Mouse (Mus musculus): ENCODE measurements around the gene Apba1. TPM values are rescaled to one million over a fixed set of nuclear protein-coding genes. Genes with fewer than 3 reads are reported as not detected.

Apba1 gene
- polyA plus RNA-seq (2015; fragmentation: Nextera tagmentation; extraction: Ambion mirVana), result 1.3 and 1.4 TPM in 2 replicates

DNA sequence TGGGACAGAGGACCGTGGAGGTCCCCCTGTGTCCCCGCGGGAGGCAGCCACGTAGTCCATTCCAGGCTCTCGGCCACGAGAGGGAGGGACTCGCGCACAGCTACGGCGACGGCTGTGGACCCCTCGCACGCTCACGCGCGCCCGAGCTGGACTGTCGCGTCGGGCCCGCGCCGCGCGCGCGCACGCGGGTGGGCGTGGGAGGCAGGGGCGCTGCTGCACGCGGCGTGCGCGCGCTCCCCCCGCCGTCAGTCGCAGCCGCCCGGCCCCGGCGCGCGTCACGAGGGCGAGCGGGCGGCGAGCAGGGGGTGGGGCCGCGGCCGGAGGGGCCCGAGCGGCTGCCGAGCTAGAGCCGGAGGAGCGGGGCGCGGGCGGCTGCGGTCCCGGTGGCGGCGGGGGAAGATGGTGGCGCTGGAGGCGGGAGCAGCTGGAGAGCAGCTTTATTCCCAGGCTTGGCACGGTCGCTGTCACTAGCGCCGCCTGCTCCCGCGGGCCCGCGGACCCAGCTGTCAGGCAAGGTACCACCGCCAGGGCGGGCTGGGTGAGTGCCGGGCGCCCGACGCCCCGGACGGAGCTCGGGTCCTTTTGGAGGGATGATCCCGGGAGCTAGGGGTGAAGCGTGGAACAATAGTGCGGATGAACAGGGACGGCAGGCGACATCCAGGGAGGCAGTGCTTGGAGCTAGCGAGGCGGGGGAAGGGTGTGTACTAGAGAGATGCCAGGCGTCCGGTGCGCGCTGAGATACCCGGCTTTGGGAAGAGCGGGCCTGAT, at the start of gene Apba1:
Gene Apba1, plus strand, starts transcription at position 334 of the 768 bp plus-strand sequence.
- WGBS, result 1% methylated on average over 90 of the region's 98 CpGs
- H3K9me3 ChIP-seq (replicated peaks; ENCODE audit: low read length), result no peaks in the 10 kb centered on the region
- peak within 1 kb of the TSS; percentile 91 for H3K4me2 ChIP-seq (ENCODE audit: low read length)
- H3K4me3 ChIP-seq (replicated peaks; ENCODE audit: low read depth, low read length), result peak within 1 kb of the TSS; percentile 76
- no peaks in the 10 kb centered on the region for H3K4me1 ChIP-seq (replicated peaks; ENCODE audit: insufficient read depth, low read length)
- H3K27me3 ChIP-seq (ENCODE audit: insufficient read depth, low read length), result no peaks in the 10 kb centered on the region
- no peaks in the 10 kb centered on the region for H3K36me3 ChIP-seq (ENCODE audit: insufficient read depth, low read length)
- peak within 1 kb of the TSS; percentile 72 for H3K9ac ChIP-seq (ENCODE audit: low read depth, low read length)
- DNase-seq (ENCODE audit: low spot score) (peak; percentile 74), ATAC-seq (replicated peaks; ENCODE audit: low FRiP score, low read depth) (peak; percentile 82)
- H3K27ac ChIP-seq, result peak within 1 kb of the TSS; percentile 80
- TF ChIP-seq CTCF (IDR thresholded peaks at IDR 0.05; ENCODE audit: low read depth), result peak; percentile 38; the same call in 1 of the 2 replicates

DNA sequence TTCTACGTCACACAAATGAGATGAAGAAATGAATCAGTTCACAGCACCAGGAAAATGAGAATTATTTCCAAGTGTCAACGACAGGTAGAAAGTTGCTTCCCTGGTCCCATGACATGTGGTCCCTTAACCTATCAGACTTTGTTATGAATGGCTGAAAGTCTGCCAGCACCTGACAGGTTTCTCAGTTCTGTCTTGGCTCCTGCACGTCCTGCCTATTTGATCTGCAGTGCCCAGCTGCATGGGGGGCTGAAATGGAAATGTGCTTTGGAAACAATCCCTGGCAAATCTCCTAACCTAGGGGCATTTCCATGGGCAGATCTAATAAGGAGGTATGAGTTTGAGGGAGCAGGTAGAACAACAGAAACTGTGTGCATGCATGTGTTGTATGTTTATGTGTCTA, 12.2 kb upstream of the Apba1 start:
- ATAC-seq (replicated peaks; ENCODE audit: low FRiP score, low read depth), result no peak
- WGBS, result 69% methylated on average over 3 of the region's 3 CpGs
- no peak for TF ChIP-seq CTCF (IDR thresholded peaks at IDR 0.05; ENCODE audit: low read depth)

DNA sequence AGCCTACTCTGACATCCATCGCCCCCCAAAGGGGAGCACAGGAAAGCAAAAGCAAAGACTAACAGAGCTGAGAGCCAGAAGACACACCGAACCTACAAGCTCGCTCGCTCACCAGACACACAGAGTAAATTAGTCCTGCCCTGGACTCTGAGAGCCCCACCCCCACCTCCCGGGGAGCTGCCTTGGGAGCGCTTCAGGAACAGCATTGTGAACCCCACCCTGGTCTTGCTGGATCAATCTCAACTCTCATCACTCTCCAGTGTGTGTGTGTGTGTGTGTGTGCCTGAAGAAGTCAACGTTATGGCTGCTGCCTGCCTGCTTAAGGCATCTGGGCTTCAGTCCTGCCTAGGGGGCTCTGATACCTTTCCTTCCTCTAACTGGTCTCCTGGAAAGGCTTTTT, 1.7 kb upstream of the Apba1 start:
- no peak for TF ChIP-seq CTCF (IDR thresholded peaks at IDR 0.05; ENCODE audit: low read depth)
- Histone ChIP-seq H3K36me3 (ENCODE audit: insufficient read depth, low read length) (no peaks in the 10 kb centered on the region), H3K4me1 (replicated peaks; ENCODE audit: insufficient read depth, low read length) (no peaks in the 10 kb centered on the region), H3K4me3 (replicated peaks; ENCODE audit: low read depth, low read length) (no peak overlapping the region), H3K9ac (ENCODE audit: low read depth, low read length) (no peak overlapping the region), H3K4me2 (ENCODE audit: low read length) (no peak overlapping the region), H3K9me3 (replicated peaks; ENCODE audit: low read length) (no peaks in the 10 kb centered on the region), H3K27ac (no peak overlapping the region), H3K27me3 (ENCODE audit: insufficient read depth, low read length) (no peaks in the 10 kb centered on the region)
- DNase-seq (ENCODE audit: low spot score) (no peak), ATAC-seq (replicated peaks; ENCODE audit: low FRiP score, low read depth) (no peak)
- WGBS, result 14% methylated on average over 7 of the region's 7 CpGs

More for the DNA sequence above, 12.2 kb upstream of the Apba1 start:
- no peak overlapping the region for H3K4me2 ChIP-seq (ENCODE audit: low read length)
- H3K27me3 ChIP-seq (ENCODE audit: insufficient read depth, low read length), result no peaks in the 10 kb centered on the region
- H3K36me3 ChIP-seq (ENCODE audit: insufficient read depth, low read length), result no peaks in the 10 kb centered on the region
- no peak for DNase-seq (ENCODE audit: low spot score)
- no peak overlapping the region for H3K9ac ChIP-seq (ENCODE audit: low read depth, low read length)
- H3K4me3 ChIP-seq (replicated peaks; ENCODE audit: low read depth, low read length), result no peak overlapping the region
- H3K4me1 ChIP-seq (replicated peaks; ENCODE audit: insufficient read depth, low read length), result no peaks in the 10 kb centered on the region
- no peak overlapping the region for H3K27ac ChIP-seq
- H3K9me3 ChIP-seq (replicated peaks; ENCODE audit: low read length), result no peaks in the 10 kb centered on the region

DNA sequence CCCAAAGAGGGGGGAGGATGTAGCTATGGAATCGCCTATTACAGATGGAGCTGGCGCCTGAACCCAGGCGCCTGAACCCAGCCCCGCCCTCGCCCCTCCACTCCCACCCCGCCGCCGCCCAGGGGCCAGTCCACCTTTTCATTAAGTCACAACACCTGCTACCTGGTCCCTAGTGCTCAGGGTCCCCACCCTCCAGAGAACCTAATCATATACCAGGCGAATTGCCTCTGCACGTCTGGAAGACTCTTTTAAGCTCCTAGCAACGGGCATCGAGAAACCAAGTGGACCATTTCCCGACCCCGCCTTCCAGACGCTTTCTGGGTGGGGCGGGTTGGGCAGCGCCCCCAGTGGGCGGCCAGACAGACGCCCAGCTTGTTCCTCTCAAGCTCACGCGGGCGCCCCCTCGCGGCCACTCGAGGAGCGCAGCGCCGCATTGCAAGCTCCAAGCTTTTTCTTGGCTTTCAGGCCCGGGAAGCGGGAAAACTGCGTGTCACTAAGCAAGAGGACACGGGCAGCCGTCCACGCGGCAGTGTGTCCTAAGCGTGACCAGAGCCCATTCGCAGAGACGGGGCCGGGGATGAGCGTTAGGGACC, 630 bp upstream of the Apba1 start:
- H3K36me3 ChIP-seq (ENCODE audit: insufficient read depth, low read length), result no peaks in the 10 kb centered on the region
- H3K4me2 ChIP-seq (ENCODE audit: low read length), result peak overlapping the region; percentile 91
- H3K9me3 ChIP-seq (replicated peaks; ENCODE audit: low read length), result no peaks in the 10 kb centered on the region
- TF ChIP-seq CTCF (IDR thresholded peaks at IDR 0.05; ENCODE audit: low read depth), result peak; percentile 100
- WGBS, result under 1% methylated on average over 40 of the region's 40 CpGs
- H3K4me1 ChIP-seq (replicated peaks; ENCODE audit: insufficient read depth, low read length), result no peaks in the 10 kb centered on the region
- peak overlapping the region; percentile 80 for H3K27ac ChIP-seq
- DNase-seq (ENCODE audit: low spot score), result peak; percentile 93
- peak; percentile 78 for ATAC-seq (replicated peaks; ENCODE audit: low FRiP score, low read depth)
- H3K4me3 ChIP-seq (replicated peaks; ENCODE audit: low read depth, low read length), result peak overlapping the region; percentile 76
- peak overlapping the region; percentile 72 for H3K9ac ChIP-seq (ENCODE audit: low read depth, low read length)
- no peaks in the 10 kb centered on the region for H3K27me3 ChIP-seq (ENCODE audit: insufficient read depth, low read length)

DNA sequence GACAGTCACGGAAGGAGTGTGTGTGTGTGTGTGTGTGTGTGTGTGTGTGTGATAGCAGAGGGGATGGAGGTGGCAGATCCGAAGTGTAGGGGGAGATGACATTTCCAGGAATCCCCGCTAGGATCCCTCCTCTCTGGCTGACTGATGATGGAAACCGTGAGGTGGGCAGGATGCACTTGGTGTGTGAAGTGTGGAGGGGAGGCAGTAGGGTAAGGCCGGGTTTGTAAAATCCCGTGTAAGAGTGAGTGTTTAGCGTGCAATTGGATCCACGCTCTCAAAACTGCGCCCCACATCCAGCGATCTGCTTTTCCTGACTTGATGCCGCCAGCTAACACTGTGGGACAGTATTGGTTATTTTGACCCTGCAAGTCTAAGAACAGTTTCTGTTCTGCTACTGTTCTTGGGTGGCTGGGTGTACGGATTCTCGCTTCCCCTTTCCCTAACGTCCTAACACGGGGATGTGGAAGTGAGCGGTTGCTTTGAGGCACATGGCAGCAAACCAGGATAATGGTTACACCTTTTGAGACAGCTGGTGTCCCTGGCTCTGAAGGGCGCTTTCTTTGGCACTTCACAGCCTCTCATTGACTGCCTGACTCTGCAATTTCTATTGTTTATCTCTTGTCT, 747 bp downstream of the Apba1 start:
- H3K36me3 ChIP-seq (ENCODE audit: insufficient read depth, low read length), result no peaks in the 10 kb centered on the region
- H3K9me3 ChIP-seq (replicated peaks; ENCODE audit: low read length), result no peaks in the 10 kb centered on the region
- H3K4me2 ChIP-seq (ENCODE audit: low read length), result peak overlapping the region; percentile 91
- DNase-seq (ENCODE audit: low spot score) (no peak), ATAC-seq (replicated peaks; ENCODE audit: low FRiP score, low read depth) (no peak; the same call in 1 of the 2 replicates)
- peak overlapping the region; percentile 72; the same call in 1 of the 2 replicates for H3K9ac ChIP-seq (ENCODE audit: low read depth, low read length)
- no peak for TF ChIP-seq CTCF (IDR thresholded peaks at IDR 0.05; ENCODE audit: low read depth)
- no peaks in the 10 kb centered on the region for H3K4me1 ChIP-seq (replicated peaks; ENCODE audit: insufficient read depth, low read length)
- H3K27ac ChIP-seq, result peak overlapping the region; percentile 80; the same call in 1 of the 2 replicates
- H3K27me3 ChIP-seq (ENCODE audit: insufficient read depth, low read length), result no peaks in the 10 kb centered on the region
- peak overlapping the region; percentile 76 for H3K4me3 ChIP-seq (replicated peaks; ENCODE audit: low read depth, low read length)
- 2% methylated on average over 17 of the region's 17 CpGs for WGBS

DNA sequence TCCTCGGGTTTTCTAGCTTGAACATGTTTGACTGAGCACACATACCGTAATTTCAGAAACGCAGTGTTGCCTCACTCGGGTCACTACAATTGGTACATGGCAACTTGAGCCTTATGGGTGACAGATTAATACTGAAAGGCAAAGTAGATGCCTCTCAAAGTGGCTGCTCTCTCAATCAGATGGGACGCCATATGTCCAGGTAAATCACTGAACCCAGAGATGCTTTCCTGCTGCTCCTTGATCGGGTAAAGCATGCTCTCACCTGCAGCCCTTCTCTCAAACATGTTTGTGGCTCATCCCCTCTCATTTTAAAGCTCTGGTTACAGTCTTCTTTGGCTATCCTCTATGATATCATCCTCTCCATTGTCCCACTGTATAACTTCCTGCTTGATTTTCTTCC, 4.7 kb downstream of the Apba1 start:
- Histone ChIP-seq H3K27ac (no peak overlapping the region), H3K4me3 (replicated peaks; ENCODE audit: low read depth, low read length) (no peak overlapping the region), H3K4me2 (ENCODE audit: low read length) (no peak overlapping the region), H3K9ac (ENCODE audit: low read depth, low read length) (no peak overlapping the region), H3K9me3 (replicated peaks; ENCODE audit: low read length) (no peaks in the 10 kb centered on the region), H3K36me3 (ENCODE audit: insufficient read depth, low read length) (no peaks in the 10 kb centered on the region), H3K27me3 (ENCODE audit: insufficient read depth, low read length) (no peaks in the 10 kb centered on the region), H3K4me1 (replicated peaks; ENCODE audit: insufficient read depth, low read length) (no peaks in the 10 kb centered on the region)
- ATAC-seq (replicated peaks; ENCODE audit: low FRiP score, low read depth) (no peak), DNase-seq (ENCODE audit: low spot score) (no peak)
- no peak for TF ChIP-seq CTCF (IDR thresholded peaks at IDR 0.05; ENCODE audit: low read depth)
- WGBS, result 87% methylated on average over 6 of the region's 6 CpGs
